Mouse (Mus musculus) spleen, adult 2 months (tissue): ENCODE data around the gene Clec2l. TPM values are rescaled to one million over a fixed set of nuclear protein-coding genes. Genes with fewer than 3 reads are reported as not detected.

Experiments used
- DNase-seq, 2 experiments: peaks; one replicate each; pipeline versions ENCODE4 v3.0.0 to v3.0.0-alpha.2; 2012 to 2021; ENCODE audit warnings: low spot score in 2 of 2, low read depth in 1 of 2
- H3K27ac ChIP-seq: fragments of 200-500 bp; 2 replicates; pipeline ENCODE4 v1.5.1; 2012; ENCODE audit warnings: low read length, inconsistent platforms; ENCODE audit not compliant: insufficient read depth
- H3K27me3 ChIP-seq: fragments of 200-500 bp; 2 replicates; pipeline ENCODE4 v1.6.1; 2012; ENCODE audit warnings: mild to moderate bottlenecking, moderate library complexity, low read length, inconsistent platforms; ENCODE audit not compliant: control insufficient read depth, insufficient read depth
- H3K36me3 ChIP-seq: fragments of 200-500 bp; 2 replicates; pipeline ENCODE4 v1.6.1; 2012; ENCODE audit warnings: mild to moderate bottlenecking, low read length, inconsistent platforms; ENCODE audit not compliant: control insufficient read depth, insufficient read depth
- H3K4me1 ChIP-seq: fragments of 200-500 bp; 2 replicates; pipeline ENCODE4 v1.6.1; 2011; ENCODE audit warnings: inconsistent platforms; ENCODE audit not compliant: control insufficient read depth, insufficient read depth, insufficient read length
- H3K4me3 ChIP-seq: fragments of 200-500 bp; 2 replicates; pipeline ENCODE4 v1.5.1; 2011; ENCODE audit warnings: mild to moderate bottlenecking, inconsistent platforms; ENCODE audit not compliant: insufficient read depth, insufficient read length; ENCODE audit errors: extremely low read depth
- CTCF ChIP-seq: fragments of 200-500 bp; IDR thresholded peaks from 2 replicates; pipeline ENCODE4 v1.5.1; 2011; ENCODE audit warnings: mild to moderate bottlenecking, inconsistent platforms; ENCODE audit not compliant: insufficient read depth, insufficient read length, insufficient replicate concordance; ENCODE audit errors: extremely low read depth
- POLR2A ChIP-seq: fragments of 200-500 bp; IDR thresholded peaks from 2 replicates; pipeline ENCODE4 v1.6.1; 2011; ENCODE audit warnings: low read depth, low read length, inconsistent platforms
- WGBS: fragments of 180-500 bp; shearing (Covaris S2); methylation state at CpG from one replicate; pipeline ENCODE4 v1.1.7; 2018; 5-methylcytosine and 5-hydroxymethylcytosine counted together
- polyA plus RNA-seq: library from polyadenylated mRNA; depleted of rRNA; stranded (reverse); fragments of >200 nt; gene quantifications from 2 replicates; pipeline ENCODE4 v1.2.3, GENCODE M21; 2012; rRNA removed

Gene Clec2l
- polyA plus RNA-seq, 1 experiment: 2.0 TPM

DNA sequence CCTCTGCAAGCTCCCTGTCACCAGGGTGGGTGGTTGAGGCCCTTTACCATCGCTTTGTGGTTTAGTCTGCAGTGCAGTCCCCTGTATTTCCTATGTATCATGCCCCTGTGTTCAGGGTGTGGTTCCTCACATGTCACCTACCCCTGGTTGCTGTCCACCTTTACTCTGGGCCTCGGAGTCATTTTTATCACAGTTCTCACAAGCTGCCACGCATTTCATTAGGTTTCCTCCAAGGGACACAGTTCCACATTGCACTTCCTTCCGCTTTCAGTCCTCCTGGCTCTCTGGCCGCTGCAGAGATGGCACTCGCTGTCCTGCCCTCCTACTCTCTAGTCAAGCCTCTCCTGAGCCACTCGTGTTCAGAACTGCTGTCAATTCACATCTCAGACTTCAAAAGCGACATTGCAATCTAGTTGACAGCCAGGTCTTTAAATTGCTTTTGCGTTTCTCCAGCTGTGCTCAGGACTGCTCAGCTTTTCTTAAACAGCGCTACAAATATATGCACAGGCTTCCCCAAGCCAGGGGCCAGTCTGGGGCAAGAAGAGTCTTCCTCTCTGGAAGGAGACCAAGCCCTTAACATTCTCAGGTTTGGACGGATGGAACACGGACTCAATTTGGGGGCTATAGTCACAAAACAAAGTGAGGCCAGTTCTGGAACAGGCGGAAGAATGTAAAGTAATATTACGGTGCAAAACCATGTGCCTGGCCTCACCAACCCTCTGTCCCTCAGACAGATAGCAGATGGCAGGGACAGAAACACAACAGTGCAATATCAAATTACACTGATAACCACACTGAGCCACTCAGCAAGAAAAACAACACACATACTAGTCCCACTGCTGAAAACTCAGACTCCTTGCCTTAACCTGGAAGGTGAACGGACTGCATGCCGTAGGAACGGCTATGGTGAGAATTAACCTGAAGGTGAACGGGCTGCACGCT, 51.4 kb downstream of the Clec2l start:
- H3K4me3 ChIP-seq: no peak overlapping the region
- peaks cover 34% of the 10 kb centered on the region for H3K4me1 ChIP-seq
- no peaks in the 10 kb centered on the region for H3K27me3 ChIP-seq
- peaks cover 13% of the 10 kb centered on the region for H3K36me3 ChIP-seq
- H3K27ac ChIP-seq: peak overlapping the region; percentile 41
- TF ChIP-seq POLR2A (no peak), CTCF (no peak)
- WGBS: 78% methylated on average over 19 of the region's 19 CpGs
- DNase-seq: peak in 1 of 2 experiments; percentile 20

DNA sequence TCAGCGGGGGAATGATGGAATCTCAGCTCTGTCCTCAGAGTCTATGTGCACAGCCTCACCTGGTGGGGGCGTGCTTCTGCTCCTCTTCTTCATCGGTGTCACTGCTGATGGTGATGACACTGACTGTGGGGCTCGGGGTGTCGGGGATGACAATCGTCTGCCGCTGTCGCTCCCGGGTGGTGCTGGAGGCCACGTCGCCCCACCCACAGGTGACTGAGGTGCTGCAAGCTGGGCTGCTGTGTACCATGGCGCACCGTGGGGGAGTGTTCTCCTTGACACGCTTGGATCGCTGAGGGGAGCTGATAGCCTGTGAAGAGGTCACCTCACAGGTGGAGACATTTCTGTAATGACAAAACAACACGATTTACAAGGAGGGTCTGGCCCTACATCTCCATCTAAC, 53.0 kb downstream of the Clec2l start:
- Histone ChIP-seq H3K4me1 (peaks cover 30% of the 10 kb centered on the region), H3K4me3 (no peak overlapping the region), H3K27me3 (no peaks in the 10 kb centered on the region), H3K36me3 (peaks cover 17% of the 10 kb centered on the region), H3K27ac (no peak overlapping the region)
- 91% methylated on average over 16 of the region's 16 CpGs for WGBS
- DNase-seq: no peak
- TF ChIP-seq POLR2A (no peak), CTCF (no peak)

GRCm38 (mm10) chr6:38718625-38719024, 55.8 kb downstream of the Clec2l start:
- WGBS: 94% methylated on average over 7 of the region's 7 CpGs
- no peaks in the 10 kb centered on the region for H3K27me3 ChIP-seq
- no peak overlapping the region for H3K27ac ChIP-seq
- peaks cover 24% of the 10 kb centered on the region for H3K4me1 ChIP-seq
- H3K4me3 ChIP-seq: no peak overlapping the region
- TF ChIP-seq CTCF (no peak), POLR2A (no peak)
- DNase-seq: no peak
- H3K36me3 ChIP-seq: peaks cover 17% of the 10 kb centered on the region

DNA sequence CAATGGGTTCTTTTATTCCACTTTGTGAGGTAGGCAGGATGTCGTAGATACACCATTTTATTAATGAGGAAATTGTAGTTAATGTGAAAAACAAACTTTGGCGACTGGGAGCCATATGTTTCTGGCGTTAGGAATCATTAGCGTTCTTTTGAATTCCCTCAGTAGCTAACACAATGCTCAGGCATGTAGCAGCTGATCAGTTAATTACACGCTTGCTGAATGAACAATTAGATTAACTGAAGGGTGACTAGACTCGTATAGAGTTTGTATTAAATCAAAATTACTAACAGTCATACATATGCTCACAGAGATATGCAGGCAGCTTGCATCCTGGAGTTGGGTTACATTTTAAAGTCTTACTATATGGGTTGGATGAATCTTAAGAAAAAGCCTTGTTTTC, 56.4 kb downstream of the Clec2l start:
- peaks cover 17% of the 10 kb centered on the region for H3K36me3 ChIP-seq
- WGBS: 96% methylated on average over 6 of the region's 6 CpGs

DNA sequence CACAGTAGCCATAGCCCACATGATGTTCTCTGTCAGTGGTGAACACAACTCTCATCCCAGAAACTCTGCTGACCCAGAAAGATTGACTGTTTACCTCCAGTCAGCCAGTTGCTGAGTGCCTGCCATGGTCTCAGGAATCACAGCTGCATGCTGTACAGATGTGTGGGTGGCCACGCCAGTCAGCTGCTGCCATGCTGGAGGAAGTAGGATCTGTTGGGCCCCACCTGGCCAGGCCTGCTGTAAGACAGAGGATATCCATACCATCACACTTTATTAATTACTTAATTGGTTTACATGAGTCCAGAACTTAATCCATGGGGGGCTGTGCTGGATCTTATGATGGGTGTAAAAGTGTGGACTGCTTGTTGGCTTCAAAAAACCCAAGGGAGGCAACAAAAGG, 58.5 kb downstream of the Clec2l start:
- no peak for DNase-seq
- WGBS: 50% methylated on average over 1 of the region's 1 CpGs
- Histone ChIP-seq H3K27me3 (no peaks in the 10 kb centered on the region), H3K27ac (no peak overlapping the region), H3K36me3 (peaks cover 12% of the 10 kb centered on the region), H3K4me3 (no peak overlapping the region), H3K4me1 (peaks cover 21% of the 10 kb centered on the region)
- no peak for TF ChIP-seq POLR2A
- TF ChIP-seq CTCF: no peak

More for the DNA sequence above, 56.4 kb downstream of the Clec2l start:
- Histone ChIP-seq H3K4me3 (no peak overlapping the region), H3K27me3 (no peaks in the 10 kb centered on the region), H3K27ac (no peak overlapping the region), H3K4me1 (peaks cover 23% of the 10 kb centered on the region)
- no peak for DNase-seq
- TF ChIP-seq CTCF: no peak
- TF ChIP-seq POLR2A: no peak

DNA sequence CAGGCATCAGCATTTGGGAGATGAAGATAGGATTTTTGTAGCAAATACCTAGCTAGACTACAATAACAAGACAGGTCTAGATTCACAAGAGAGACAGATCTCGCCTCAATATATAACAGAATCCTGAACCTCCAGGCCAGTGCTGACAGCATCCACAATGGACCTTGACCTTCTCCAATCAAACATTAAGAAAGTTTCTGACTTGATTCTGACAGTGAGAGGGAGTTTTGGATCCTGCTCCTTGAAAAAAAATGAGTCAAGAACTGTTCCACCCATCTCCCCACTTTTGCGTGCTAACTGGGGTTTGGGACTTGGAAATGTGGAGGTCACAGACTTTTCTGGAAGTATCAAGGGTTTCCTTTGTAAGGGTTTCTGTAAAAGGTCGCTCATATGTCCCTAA, 62.6 kb downstream of the Clec2l start:
- Histone ChIP-seq H3K36me3 (0 out of 2 replicates have a peak, but pooled peaks cover 2% of the 10 kb centered on the region), H3K4me1 (peaks cover 15% of the 10 kb centered on the region), H3K27me3 (no peaks in the 10 kb centered on the region), H3K27ac (no peak overlapping the region), H3K4me3 (no peak overlapping the region)
- WGBS: 96% methylated on average over 3 of the region's 3 CpGs
- DNase-seq: no peak
- TF ChIP-seq CTCF (no peak), POLR2A (no peak)

Other genes starting within 250 kb of the Clec2l start
- 4.7 and 4.9 TPM in 2 replicates for gene Ubn2, start 229.1 kb upstream of the Clec2l start, polyA plus RNA-seq
- 83.1 and 139 TPM in 2 replicates for gene Fmc1, start 129.6 kb upstream of the Clec2l start, polyA plus RNA-seq
- gene Luc7l2, start 111.7 kb upstream of the Clec2l start, polyA plus RNA-seq: 24.3 and 28.2 TPM in 2 replicates
- 0.07 and 0.12 TPM in 2 replicates for gene Klrg2, start 25.8 kb upstream of the Clec2l start, polyA plus RNA-seq
- 11.8 and 14.0 TPM in 2 replicates for gene Tbxas1, start 212.3 kb downstream of the Clec2l start, polyA plus RNA-seq
- gene Hipk2, start 213.1 kb downstream of the Clec2l start, polyA plus RNA-seq: 14.9 and 19.4 TPM in 2 replicates